Mouse (Mus musculus) forebrain, embryonic 10.5 days (tissue): ENCODE measurements around the gene Paqr5. TPM values are rescaled to one million over a fixed set of nuclear protein-coding genes. Genes with fewer than 3 reads are reported as not detected.

Experiments used
- DNase-seq: peaks from one replicate; pipeline ENCODE4 v3.0.0-alpha.2; 2017; ENCODE audit warnings: low spot score; ENCODE audit errors: extremely low spot score
- H3K27ac ChIP-seq: fragments of 300-500 bp; sonication (generic); 2 replicates; pipeline ENCODE4 v1.5.1; 2016; ENCODE audit warnings: mild to moderate bottlenecking
- H3K27me3 ChIP-seq: fragments of 300-500 bp; sonication (generic); 2 replicates; pipeline ENCODE4 v1.6.1; 2016; ENCODE audit warnings: mild to moderate bottlenecking; ENCODE audit not compliant: poor library complexity, severe bottlenecking
- H3K36me3 ChIP-seq: fragments of 300-500 bp; sonication (generic); replicated peaks from 2 replicates; pipeline ENCODE4 v1.6.1; 2016; ENCODE audit warnings: mild to moderate bottlenecking, moderate library complexity
- H3K4me1 ChIP-seq: fragments of 300-500 bp; sonication (generic); 2 replicates; pipeline ENCODE4 v1.6.1; 2016
- H3K4me3 ChIP-seq: fragments of 300-500 bp; sonication (generic); 2 replicates; pipeline ENCODE4 v1.5.1; 2016; ENCODE audit warnings: mild to moderate bottlenecking, moderate library complexity
- H3K9me3 ChIP-seq: fragments of 300-500 bp; sonication (generic); 2 replicates; pipeline ENCODE4 v1.6.1; 2016; ENCODE audit warnings: mild to moderate bottlenecking, moderate library complexity
- WGBS: fragments of 180-500 bp; shearing (Covaris S2); methylation state at CpG from one replicate; pipeline ENCODE4 v1.1.7; 2016; 5-methylcytosine and 5-hydroxymethylcytosine counted together
- polyA plus RNA-seq: library from polyadenylated mRNA; unstranded; fragments of >200 nt; fragmentation: Nextera tagmentation; extraction: Ambion mirVana; gene quantifications from 2 replicates; pipeline ENCODE4 v1.2.1, GENCODE M21; 2016

Paqr5 gene
- polyA plus RNA-seq, 1 experiment from 2014 or later, result 0.58 TPM

- 0 out of 2 replicates have a peak overlapping the region, but pooled peaks have one; percentile 16 for H3K27ac ChIP-seq
- H3K27me3 ChIP-seq, result no peaks in the 10 kb centered on the region
- peaks cover 33% of the 10 kb centered on the region for H3K4me1 ChIP-seq
- H3K4me3 ChIP-seq, result peak overlapping the region; percentile 10; the same call in 1 of the 2 replicates
- no peak for DNase-seq
- WGBS, result 47% methylated on average over 6 of the region's 6 CpGs
- no peaks in the 10 kb centered on the region for H3K9me3 ChIP-seq
- H3K36me3 ChIP-seq, result peaks cover 54% of the 10 kb centered on the region
Measured at GRCm38 (mm10) chr9:61911300-61912128, 115.1 kb downstream of the Paqr5 start.

GRCm38 (mm10) chr9:61910526-61911256 is 116.0 kb downstream of the Paqr5 start:
- Histone ChIP-seq H3K4me1 (peaks cover 33% of the 10 kb centered on the region), H3K27me3 (no peaks in the 10 kb centered on the region), H3K36me3 (peaks cover 48% of the 10 kb centered on the region), H3K4me3 (no peak overlapping the region), H3K27ac (no peak overlapping the region), H3K9me3 (no peaks in the 10 kb centered on the region)
- peak; percentile 54 for DNase-seq
- WGBS, result 51% methylated on average over 20 of the region's 20 CpGs

GRCm38 (mm10) chr9:61909633-61910032 is 117.0 kb downstream of the Paqr5 start:
- Histone ChIP-seq H3K27me3 (no peaks in the 10 kb centered on the region), H3K36me3 (peaks cover 48% of the 10 kb centered on the region), H3K4me3 (no peak overlapping the region), H3K27ac (no peak overlapping the region), H3K9me3 (no peaks in the 10 kb centered on the region), H3K4me1 (peaks cover 28% of the 10 kb centered on the region)
- no peak for DNase-seq
- 93% methylated on average over 1 of the region's 1 CpGs for WGBS

- peaks cover 35% of the 10 kb centered on the region for H3K4me1 ChIP-seq
- no peak overlapping the region for H3K27ac ChIP-seq
- DNase-seq, result no peak
- peaks cover 48% of the 10 kb centered on the region for H3K36me3 ChIP-seq
- no peaks in the 10 kb centered on the region for H3K9me3 ChIP-seq
- no peaks in the 10 kb centered on the region for H3K27me3 ChIP-seq
- WGBS, result 93% methylated on average over 11 of the region's 11 CpGs
- no peak overlapping the region for H3K4me3 ChIP-seq
Measured at GRCm38 (mm10) chr9:61908832-61909407, 117.7 kb downstream of the Paqr5 start.

GRCm38 (mm10) chr9:61908341-61908740 is 118.3 kb downstream of the Paqr5 start:
- peaks cover 36% of the 10 kb centered on the region for H3K4me1 ChIP-seq
- no peaks in the 10 kb centered on the region for H3K27me3 ChIP-seq
- H3K27ac ChIP-seq, result no peak overlapping the region
- 87% methylated on average over 3 of the region's 3 CpGs for WGBS
- no peaks in the 10 kb centered on the region for H3K9me3 ChIP-seq
- H3K36me3 ChIP-seq, result peaks cover 45% of the 10 kb centered on the region
- no peak overlapping the region for H3K4me3 ChIP-seq
- DNase-seq, result no peak

- DNase-seq, result no peak
- Histone ChIP-seq H3K27me3 (0 out of 2 replicates have a peak, but pooled peaks cover 3% of the 10 kb centered on the region), H3K36me3 (peaks cover 39% of the 10 kb centered on the region), H3K4me3 (no peak overlapping the region), H3K4me1 (peaks cover 33% of the 10 kb centered on the region), H3K27ac (no peak overlapping the region), H3K9me3 (no peaks in the 10 kb centered on the region)
- WGBS, result 90% methylated on average over 4 of the region's 4 CpGs
Measured at GRCm38 (mm10) chr9:61907621-61908295, 118.9 kb downstream of the Paqr5 start.

- no peak overlapping the region for H3K27ac ChIP-seq
- no peaks in the 10 kb centered on the region for H3K9me3 ChIP-seq
- H3K36me3 ChIP-seq, result peaks cover 31% of the 10 kb centered on the region
- peak; percentile 44 for DNase-seq
- H3K4me3 ChIP-seq, result no peak overlapping the region
- peaks cover 34% of the 10 kb centered on the region for H3K4me1 ChIP-seq
- 70% methylated on average over 10 of the region's 10 CpGs for WGBS
- H3K27me3 ChIP-seq, result peaks cover 10% of the 10 kb centered on the region; the same call in 1 of the 2 replicates
Measured at GRCm38 (mm10) chr9:61906912-61907311, 119.7 kb downstream of the Paqr5 start.

- Histone ChIP-seq H3K36me3 (peaks cover 17% of the 10 kb centered on the region), H3K4me1 (peaks cover 39% of the 10 kb centered on the region), H3K4me3 (no peak overlapping the region), H3K9me3 (no peaks in the 10 kb centered on the region), H3K27ac (no peak overlapping the region), H3K27me3 (peaks cover 20% of the 10 kb centered on the region)
- no peak for DNase-seq
- WGBS, result 85% methylated on average over 5 of the region's 5 CpGs
Measured at GRCm38 (mm10) chr9:61905576-61905975, 121.1 kb downstream of the Paqr5 start.

- Histone ChIP-seq H3K36me3 (peaks cover 6% of the 10 kb centered on the region), H3K9me3 (no peaks in the 10 kb centered on the region), H3K4me3 (no peak overlapping the region), H3K27me3 (peaks cover 30% of the 10 kb centered on the region), H3K27ac (0 out of 2 replicates have a peak overlapping the region, but pooled peaks have one; percentile 51), H3K4me1 (peaks cover 44% of the 10 kb centered on the region)
- WGBS, result 53% methylated on average over 7 of the region's 7 CpGs
- no peak for DNase-seq
Measured at GRCm38 (mm10) chr9:61904201-61904600, 122.5 kb downstream of the Paqr5 start.

Other genes starting within 250 kb of the Paqr5 start
- gene Rplp1, start 112.3 kb downstream of the Paqr5 start, polyA plus RNA-seq, result 1,247 and 1,263 TPM in 2 replicates
- 132 and 135 TPM in 2 replicates for gene Kif23, start 80.1 kb downstream of the Paqr5 start, polyA plus RNA-seq
- 21.5 and 22.1 TPM in 2 replicates for gene Glce, start 95.8 kb upstream of the Paqr5 start, polyA plus RNA-seq